Mouse (Mus musculus): ENCODE results near the gene Spire2.
A peak's percentile ranks its signal among the peaks of the same experiment; 100 is the strongest.

Spire2 gene

GRCm38 (mm10) chr8:123381711-123382110 lies 49.2 kb downstream of the Spire2 start:
- no peak for DNase-seq (ENCODE audit: low read depth, low spot score)

- DNase-seq (ENCODE audit: low read depth, low spot score): no peak
Observed at GRCm38 (mm10) chr8:123382516-123382915, 50.0 kb downstream of the Spire2 start.

DNA sequence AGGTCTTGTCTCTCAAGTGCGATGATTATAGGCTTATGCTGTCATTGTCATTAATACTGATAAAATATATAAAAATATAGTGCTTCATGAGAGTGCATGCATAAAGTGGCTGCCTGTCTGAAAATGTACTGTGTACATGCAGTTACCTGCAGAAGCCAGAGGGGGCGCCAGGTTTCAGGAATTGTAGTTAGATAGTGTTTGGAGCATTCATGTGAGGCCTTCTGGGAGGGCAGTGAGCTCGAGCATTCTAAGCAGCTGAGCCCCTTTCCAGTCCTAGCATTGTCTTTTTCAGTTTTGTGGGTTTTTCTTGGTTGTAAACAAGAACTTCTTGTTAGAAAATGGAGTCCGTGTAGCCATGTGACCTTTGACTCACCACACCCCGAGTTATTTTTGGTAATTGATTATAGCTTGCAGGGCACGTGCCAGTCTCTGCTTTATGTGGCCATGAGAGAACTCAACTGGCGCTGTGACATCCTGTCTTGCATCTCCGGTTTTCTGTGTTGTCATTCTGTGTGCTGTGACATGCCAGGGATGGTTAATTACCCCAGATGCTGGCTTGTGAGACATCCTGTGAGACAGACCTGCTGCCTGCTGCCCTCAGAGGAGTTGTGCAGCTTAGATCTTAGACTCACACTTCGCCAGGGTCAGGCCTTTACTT lies 52.5 kb downstream of the Spire2 start:
- DNase-seq (ENCODE audit: low read depth, low spot score): peak; percentile 69

DNA sequence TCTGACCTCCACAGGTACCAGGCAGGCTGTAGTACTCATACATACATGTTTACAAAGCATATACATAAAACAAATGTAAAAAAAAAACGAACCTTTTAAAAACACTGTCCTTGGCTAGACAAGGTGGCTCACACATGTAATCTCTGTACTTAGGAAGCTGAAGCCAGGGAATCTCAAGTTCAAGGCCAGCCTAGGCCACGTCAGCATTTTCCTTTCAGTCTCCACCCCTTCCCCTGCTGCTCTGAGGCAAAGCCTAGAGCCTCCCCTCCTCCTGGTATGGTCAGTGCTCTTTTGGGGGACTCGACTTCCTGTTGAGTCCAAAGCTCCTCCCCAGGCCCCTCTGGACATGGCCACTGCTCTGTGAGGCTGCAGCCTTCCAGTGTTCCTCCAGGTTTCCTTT lies 54.5 kb downstream of the Spire2 start:
- DNase-seq (ENCODE audit: low read depth, low spot score): no peak

DNA sequence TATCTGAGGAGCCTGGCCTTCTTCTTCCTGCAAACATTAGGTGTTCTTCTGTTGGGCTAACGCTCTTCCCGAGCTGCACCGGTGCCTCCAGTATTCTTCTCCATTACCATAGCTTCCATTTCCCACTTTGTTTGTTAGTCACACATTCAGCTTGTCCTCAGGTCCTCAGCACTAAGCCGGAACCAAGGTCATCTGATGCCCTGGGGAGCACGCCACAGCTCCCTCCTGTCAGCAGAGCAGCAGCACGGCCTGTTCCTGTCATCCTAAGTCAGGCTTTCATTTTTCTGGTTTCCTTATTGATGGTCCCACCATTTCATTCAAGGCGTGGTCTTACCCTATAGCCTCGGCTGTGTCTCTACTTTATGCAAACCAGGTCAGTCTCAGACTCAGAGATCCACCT lies 55.3 kb downstream of the Spire2 start:
- no peak for DNase-seq (ENCODE audit: low read depth, low spot score)

GRCm38 (mm10) chr8:123389026-123389425 lies 56.5 kb downstream of the Spire2 start:
- no peak for DNase-seq (ENCODE audit: low read depth, low spot score)

- DNase-seq (ENCODE audit: low read depth, low spot score): no peak
Observed at GRCm38 (mm10) chr8:123398308-123398707, 65.8 kb downstream of the Spire2 start.

DNA sequence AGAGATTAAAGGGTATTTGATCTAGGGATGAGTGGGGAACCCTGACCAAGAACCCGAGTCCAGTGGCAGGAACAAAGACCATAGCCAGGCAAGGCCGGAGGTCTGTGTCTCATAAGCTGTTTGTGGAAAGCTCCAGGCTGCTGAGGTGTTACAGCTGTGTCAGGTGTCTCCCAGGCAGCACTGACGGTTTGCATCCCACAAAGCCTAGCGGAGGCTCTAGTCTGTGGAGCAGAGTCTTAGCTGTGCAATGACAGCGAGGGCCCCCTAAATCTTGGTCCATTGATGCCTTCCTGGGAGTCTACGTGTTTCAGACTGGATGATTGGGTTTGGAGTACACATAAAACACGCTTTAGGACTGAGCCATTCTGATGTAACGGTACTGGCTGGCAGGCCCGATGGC lies 69.4 kb downstream of the Spire2 start:
- no peak for DNase-seq (ENCODE audit: low read depth, low spot score)

- no peak for DNase-seq (ENCODE audit: low read depth, low spot score)
Observed at GRCm38 (mm10) chr8:123402730-123403326, 70.3 kb downstream of the Spire2 start.

DNA sequence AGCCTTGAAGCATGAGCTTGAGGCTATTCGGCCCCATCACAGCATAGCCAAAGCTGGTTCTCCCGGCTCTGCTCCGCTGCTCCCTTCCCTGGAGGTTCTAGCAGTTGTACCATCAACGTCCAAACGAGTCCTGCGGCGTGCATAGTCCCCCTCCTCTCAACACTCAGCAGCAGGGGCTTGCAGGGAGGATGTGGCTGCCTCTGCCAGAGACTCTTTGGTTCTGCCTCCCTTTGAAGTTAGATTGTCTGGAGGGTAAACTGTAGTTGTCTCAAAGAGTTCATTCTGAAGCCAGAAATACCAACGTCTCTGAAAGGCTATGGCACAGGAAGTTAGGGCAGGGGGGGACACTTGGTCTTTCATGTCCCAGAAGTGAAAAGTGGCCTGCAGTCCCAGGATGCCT lies 72.0 kb downstream of the Spire2 start:
- DNase-seq (ENCODE audit: low read depth, low spot score): no peak

GRCm38 (mm10) chr8:123406786-123407185 lies 74.3 kb downstream of the Spire2 start, which contains the start of gene Mc1r:
TSS of gene Mc1r (plus strand) at chr8:123407107.
- peak; percentile 86 for DNase-seq (ENCODE audit: low read depth, low spot score)

DNA sequence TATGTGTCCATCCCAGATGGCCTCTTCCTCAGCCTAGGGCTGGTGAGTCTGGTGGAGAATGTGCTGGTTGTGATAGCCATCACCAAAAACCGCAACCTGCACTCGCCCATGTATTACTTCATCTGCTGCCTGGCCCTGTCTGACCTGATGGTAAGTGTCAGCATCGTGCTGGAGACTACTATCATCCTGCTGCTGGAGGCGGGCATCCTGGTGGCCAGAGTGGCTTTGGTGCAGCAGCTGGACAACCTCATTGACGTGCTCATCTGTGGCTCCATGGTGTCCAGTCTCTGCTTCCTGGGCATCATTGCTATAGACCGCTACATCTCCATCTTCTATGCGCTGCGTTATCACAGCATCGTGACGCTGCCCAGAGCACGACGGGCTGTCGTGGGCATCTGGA lies 75.1 kb downstream of the Spire2 start:
- DNase-seq (ENCODE audit: low read depth, low spot score): no peak

GRCm38 (mm10) chr8:123408586-123409544 lies 76.4 kb downstream of the Spire2 start:
- peak; percentile 36 for DNase-seq (ENCODE audit: low read depth, low spot score)

GRCm38 (mm10) chr8:123410049-123410587 lies 77.6 kb downstream of the Spire2 start:
- DNase-seq (ENCODE audit: low read depth, low spot score): peak; percentile 36

DNA sequence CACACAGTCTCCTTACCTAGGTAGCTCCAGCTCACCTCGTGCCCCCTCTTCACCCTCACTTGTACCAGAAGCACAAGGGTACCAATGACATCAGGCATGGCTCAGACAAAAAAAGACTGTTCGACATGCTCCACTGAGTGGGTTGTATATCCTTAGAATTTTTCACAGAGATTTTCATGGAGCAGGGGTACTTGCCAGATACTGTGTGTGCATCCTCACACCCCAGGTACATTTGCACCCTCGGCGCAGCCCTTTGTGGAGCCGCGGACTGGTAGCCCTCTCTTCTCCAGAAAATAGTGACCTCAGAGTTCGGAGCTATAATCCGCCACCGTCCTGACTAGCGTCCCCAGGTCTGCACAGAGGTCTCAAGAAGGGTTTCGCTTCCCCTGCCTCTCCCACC lies 78.3 kb downstream of the Spire2 start:
- DNase-seq (ENCODE audit: low read depth, low spot score): no peak

DNA sequence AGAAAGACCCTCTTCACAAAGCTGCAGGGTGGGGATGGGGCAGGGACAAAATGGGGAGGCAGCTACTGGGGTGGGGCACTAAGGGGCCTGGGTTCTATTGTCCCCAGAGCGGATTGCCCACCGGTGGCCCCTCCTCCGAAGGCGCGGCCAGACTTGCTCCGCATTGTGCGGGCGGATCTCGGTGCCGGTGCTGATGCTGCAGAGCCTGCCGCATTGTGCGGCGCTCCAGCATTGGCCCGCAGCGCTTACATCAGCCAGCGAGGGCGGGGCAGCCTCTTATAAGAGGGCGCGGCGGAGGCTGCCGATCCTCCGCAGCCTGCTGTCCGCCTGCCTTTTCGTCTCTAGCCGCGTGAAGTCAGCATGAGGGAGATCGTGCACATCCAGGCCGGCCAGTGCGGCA lies 78.7 kb downstream of the Spire2 start, which contains the start of gene Tubb3:
Tubb3 (plus strand) TSS at position 179 of the 400 bp plus-strand sequence.
- DNase-seq (ENCODE audit: low read depth, low spot score): peak; percentile 94

- peak; percentile 87 for DNase-seq (ENCODE audit: low read depth, low spot score)
Observed at GRCm38 (mm10) chr8:123411781-123412327, 79.3 kb downstream of the Spire2 start.

- DNase-seq (ENCODE audit: low read depth, low spot score): peak; percentile 98
Observed at GRCm38 (mm10) chr8:123412560-123413170, 80.2 kb downstream of the Spire2 start.

- peak; percentile 57 for DNase-seq (ENCODE audit: low read depth, low spot score)
Observed at GRCm38 (mm10) chr8:123414255-123414654, 81.7 kb downstream of the Spire2 start.

- DNase-seq (ENCODE audit: low read depth, low spot score): peak; percentile 51
Observed at GRCm38 (mm10) chr8:123414997-123415696, 82.6 kb downstream of the Spire2 start.
